Mouse (Mus musculus): Measurements from ENCODE around the gene Parp8.

- TF ChIP-seq CTCF (IDR thresholded peaks at IDR 0.05; ENCODE audit: extremely low read depth, insufficient read length, insufficient replicate concordance, low read depth, low read length): no peak
- no peak for TF ChIP-seq POLR2A (IDR thresholded peaks at IDR 0.05; ENCODE audit: low read depth, low read length)
These were observed 117.1 kb downstream of the Parp8 start for GRCm38 (mm10) chr13:116908284-116908683.

Measured in small intestine, adult 2 months (tissue).